Comparison of ENCODE assay signal across 8 mouse cellular contexts in the genomic region with DNA sequence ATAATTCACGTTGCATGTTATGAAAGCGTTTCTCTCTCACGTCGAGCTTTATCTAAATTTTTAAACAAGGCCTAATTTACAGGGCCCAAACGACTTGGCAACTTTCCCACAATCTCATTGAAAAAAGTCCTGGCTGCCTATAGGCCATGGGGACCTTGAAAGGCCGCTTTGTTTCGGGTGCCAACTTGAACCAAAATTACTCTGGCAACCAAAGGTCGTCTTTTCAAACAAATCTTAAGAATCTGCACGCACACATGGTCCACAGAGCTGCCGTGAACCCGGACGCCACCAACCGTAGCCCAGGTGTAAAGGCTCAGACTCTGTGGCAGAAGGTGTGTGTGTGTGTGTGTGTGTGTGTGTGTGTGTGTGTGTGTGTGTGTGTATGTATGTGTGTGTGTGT.
DNase-seq lines count a peak whose midpoint lies in the region; ATAC-seq lines count a peak whose summit lies in the region.
"Had no signal": no experiment of that assay in that cellular context is flagged by ENCODE, and none has a peak within 500 bp of the region (broad histone marks: within the 10 kb centered on the region; RNA-seq: fewer than 3 reads in every experiment).

No protein-coding gene starts in this region.

- no peaks in the 10 kb centered on the region for H3K9me3 ChIP-seq in lung, embryonic 15.5 days
- no peaks in the 10 kb centered on the region for H3K9me3 ChIP-seq in forebrain, embryonic 13.5 days (replicated peaks)
- H3K9me3 ChIP-seq in midbrain, embryonic 16.5 days (replicated peaks; ENCODE audit: control insufficient read depth, low read length, poor library complexity, severe bottlenecking) = no peaks in the 10 kb centered on the region

- H3K4me1 ChIP-seq in lung, embryonic 15.5 days = peaks cover 45% of the 10 kb centered on the region
- H3K4me1 ChIP-seq in forebrain, embryonic 13.5 days = peaks cover 64% of the 10 kb centered on the region
- peaks cover 16% of the 10 kb centered on the region for H3K4me1 ChIP-seq in midbrain, embryonic 16.5 days (ENCODE audit: control insufficient read depth, insufficient read depth, low read length)

- no peak for DNase-seq in lung, postnatal 36 days
- peak; percentile 44 for DNase-seq in brain, adult 2 months (ENCODE audit: low read depth, low spot score)
- no peak for DNase-seq in cerebellum, adult 18-20 months
- DNase-seq in gastrocnemius, postnatal 36 days = no peak
- DNase-seq: thymus, postnatal 14 days had no signal

- H3K9ac ChIP-seq in lung, embryonic 15.5 days = no peak overlapping the region
- H3K9ac ChIP-seq in forebrain, embryonic 13.5 days = no peak overlapping the region
- H3K9ac ChIP-seq in midbrain, embryonic 16.5 days (ENCODE audit: low read depth, low read length) = no peak overlapping the region

- no peak overlapping the region for H3K4me2 ChIP-seq in lung, embryonic 15.5 days
- H3K4me2 ChIP-seq in forebrain, embryonic 13.5 days = no peak overlapping the region
- no peak overlapping the region for H3K4me2 ChIP-seq in midbrain, embryonic 16.5 days (ENCODE audit: low read length)

- H3K4me3 ChIP-seq in lung, embryonic 15.5 days = no peak overlapping the region
- no peak overlapping the region for H3K4me3 ChIP-seq in forebrain, embryonic 13.5 days
- no peak overlapping the region for H3K4me3 ChIP-seq in midbrain, embryonic 16.5 days (ENCODE audit: low read depth, low read length)

- WGBS in lung, embryonic 15.5 days = 18% methylated on average over 13 of the region's 13 CpGs
- 17% methylated on average over 13 of the region's 13 CpGs for WGBS in forebrain, embryonic 13.5 days
- 42% methylated on average over 13 of the region's 13 CpGs for WGBS in midbrain, embryonic 16.5 days

- H3K36me3 ChIP-seq in lung, embryonic 15.5 days = no peaks in the 10 kb centered on the region
- no peaks in the 10 kb centered on the region for H3K36me3 ChIP-seq in forebrain, embryonic 13.5 days (ENCODE audit: poor library complexity, severe bottlenecking)
- H3K36me3 ChIP-seq in midbrain, embryonic 16.5 days (ENCODE audit: control insufficient read depth, insufficient read depth, low read length) = no peaks in the 10 kb centered on the region

- intact Hi-C loops in gastrocnemius, postnatal 36 days (cut with DNase I) = no loop called here

- peak overlapping the region; percentile 74 for H3K27ac ChIP-seq in lung, embryonic 15.5 days
- peak overlapping the region; percentile 84 for H3K27ac ChIP-seq in forebrain, embryonic 13.5 days
- peak overlapping the region; percentile 68 for H3K27ac ChIP-seq in midbrain, embryonic 16.5 days (ENCODE audit: low read length)

- peak; percentile 35; the same call in 1 of the 2 replicates for ATAC-seq in lung, embryonic 15.5 days (ENCODE audit: borderline replicate concordance, extremely low read depth, low FRiP score, low TSS enrichment)
- peak; percentile 78 for ATAC-seq in forebrain, embryonic 13.5 days
- 0 out of 2 replicates have a peak, but pooled peaks have one; percentile 33 for ATAC-seq in midbrain, embryonic 16.5 days

- no peaks in the 10 kb centered on the region for H3K27me3 ChIP-seq in lung, embryonic 15.5 days
- no peaks in the 10 kb centered on the region for H3K27me3 ChIP-seq in forebrain, embryonic 13.5 days
- no peaks in the 10 kb centered on the region for H3K27me3 ChIP-seq in midbrain, embryonic 16.5 days (ENCODE audit: control insufficient read depth, insufficient read depth, low read depth, low read length)
